Mouse (Mus musculus) forebrain, embryonic 14.5 days (tissue): Measurements from ENCODE around the gene Ikzf3. TPM values are rescaled to one million over a fixed set of nuclear protein-coding genes. Genes with fewer than 3 reads are reported as not detected.

Experiments
- ATAC-seq: fragments of 200-750 bp; cut with Nextera tagmentation; 2 replicates; pipeline ENCODE4 v1.8.0; 2017; ENCODE audit warnings: mild to moderate bottlenecking, moderate library complexity
- DNase-seq: peaks from one replicate; pipeline ENCODE4 v3.0.0-alpha.2; 2015; ENCODE audit warnings: low spot score
- H3K27ac ChIP-seq: fragments of 300-500 bp; sonication (generic); 2 replicates; pipeline ENCODE4 v1.5.1; 2014; ENCODE audit warnings: low read depth, mild to moderate bottlenecking, control low read depth, low read length, moderate library complexity
- H3K27me3 ChIP-seq: fragments of 300-500 bp; sonication (generic); replicated peaks from 2 replicates; pipeline ENCODE4 v1.6.1; 2014; ENCODE audit warnings: low read length, control low read depth, mixed read lengths; ENCODE audit not compliant: control insufficient read depth, insufficient read depth
- H3K36me3 ChIP-seq: fragments of 300-500 bp; sonication (generic); 2 replicates; pipeline ENCODE4 v1.6.1; 2014; ENCODE audit warnings: low read length, control low read depth; ENCODE audit not compliant: control insufficient read depth, insufficient read depth
- H3K4me1 ChIP-seq: fragments of 300-500 bp; sonication (generic); 2 replicates; pipeline ENCODE4 v1.6.1; 2014; ENCODE audit warnings: antibody characterized with exemption, low read length, control low read depth; ENCODE audit not compliant: control insufficient read depth, insufficient read depth
- H3K4me2 ChIP-seq: fragments of 300-500 bp; sonication (generic); 2 replicates; pipeline ENCODE4 v1.6.1; 2014; ENCODE audit warnings: mild to moderate bottlenecking, control low read depth, low read length
- H3K4me3 ChIP-seq: fragments of 300-500 bp; sonication (generic); 2 replicates; pipeline ENCODE4 v1.5.1; 2014; ENCODE audit warnings: low read depth, low read length, control low read depth
- H3K9ac ChIP-seq: fragments of 300-500 bp; sonication (generic); 2 replicates; pipeline ENCODE4 v1.6.1; 2014; ENCODE audit warnings: mild to moderate bottlenecking, low read length, control low read depth, moderate library complexity
- H3K9me3 ChIP-seq: fragments of 300-500 bp; sonication (generic); replicated peaks from 2 replicates; pipeline ENCODE4 v1.6.1; 2016; ENCODE audit warnings: low read length, control low read depth, mixed read lengths; ENCODE audit not compliant: control insufficient read depth
- WGBS: fragments of 180-500 bp; shearing (Covaris S2); extraction: QIAGEN DNeasy Blood & Tissue Kit; methylation state at CpG from one replicate; pipeline ENCODE4 v1.1.7; 2014; 5-methylcytosine and 5-hydroxymethylcytosine counted together
- polyA plus RNA-seq: library from polyadenylated mRNA; unstranded; fragments of >200 nt; fragmentation: Nextera tagmentation; extraction: Ambion mirVana; gene quantifications from 2 replicates; pipeline ENCODE4 v1.2.1, GENCODE M21; 2014

Gene Ikzf3
- polyA plus RNA-seq, 1 experiment from 2014 or later: not detected

DNA sequence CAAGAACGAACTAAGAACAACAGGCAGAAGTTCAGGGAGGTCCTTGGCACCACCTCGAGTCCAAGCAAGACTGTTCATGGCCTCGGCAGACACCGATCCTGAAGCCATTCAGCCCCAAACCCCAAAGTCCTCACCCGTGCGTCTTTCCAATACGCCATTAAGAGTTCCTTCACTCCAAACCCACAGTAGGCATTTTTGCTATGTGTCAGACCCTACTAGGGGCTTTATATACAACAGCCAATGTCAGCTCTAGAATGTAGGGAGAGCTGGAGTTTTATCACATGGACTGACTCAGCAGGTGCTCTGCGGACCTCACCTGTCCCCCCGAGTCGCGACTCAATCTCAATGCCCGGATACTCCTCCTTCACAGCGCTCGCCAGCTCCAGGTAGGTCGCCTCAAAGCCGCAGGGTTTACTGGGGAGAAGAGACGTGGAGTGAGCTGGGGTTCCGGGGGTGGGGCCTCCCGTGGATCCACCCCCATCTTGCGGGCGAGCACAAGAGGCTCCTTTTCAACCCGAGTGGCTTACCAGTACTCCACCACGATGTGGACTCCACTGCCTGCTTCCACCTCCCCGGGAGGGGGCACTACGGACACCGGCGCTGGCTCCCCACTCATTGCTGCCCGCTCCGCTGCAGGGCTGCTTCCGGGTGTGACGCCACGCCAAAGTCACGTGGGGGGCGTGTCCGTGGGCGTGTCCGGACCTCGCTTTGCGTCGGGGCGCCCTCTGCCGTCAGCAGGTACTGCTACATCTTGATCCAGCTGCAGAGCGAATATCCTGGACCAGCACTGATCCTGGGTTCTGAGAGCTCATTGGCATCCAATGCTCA is 107.3 kb downstream of the Ikzf3 start, which contains the start of gene Mien1:
Gene Mien1 (minus strand): TSS at position 661 of the 828 bp plus-strand sequence.
- Histone ChIP-seq H3K36me3 (peaks cover 13% of the 10 kb centered on the region), H3K4me2 (peak within 1 kb of the TSS; percentile 77), H3K4me3 (peak within 1 kb of the TSS; percentile 55), H3K9ac (peak within 1 kb of the TSS; percentile 71), H3K27ac (0 out of 2 replicates have a peak within 1 kb of the TSS, but pooled peaks have one; percentile 15), H3K4me1 (peaks cover 7% of the 10 kb centered on the region), H3K9me3 (no peaks in the 10 kb centered on the region), H3K27me3 (no peaks in the 10 kb centered on the region)
- ATAC-seq (peak; percentile 95), DNase-seq (peak; percentile 92)
- WGBS: under 1% methylated on average over 43 of the region's 43 CpGs

GRCm38 (mm10) chr11:98437441-98437840 is 108.4 kb downstream of the Ikzf3 start:
- Histone ChIP-seq H3K4me1 (peaks cover 7% of the 10 kb centered on the region), H3K9ac (0 out of 2 replicates have a peak overlapping the region, but pooled peaks have one; percentile 71), H3K4me3 (no peak overlapping the region), H3K27ac (no peak overlapping the region), H3K27me3 (no peaks in the 10 kb centered on the region), H3K9me3 (no peaks in the 10 kb centered on the region), H3K4me2 (no peak overlapping the region), H3K36me3 (peaks cover 13% of the 10 kb centered on the region)
- no peak for ATAC-seq
- WGBS: 91% methylated on average over 6 of the region's 6 CpGs
- no peak for DNase-seq

- Histone ChIP-seq H3K4me2 (no peak overlapping the region), H3K27ac (no peak overlapping the region), H3K4me3 (no peak overlapping the region), H3K36me3 (peaks cover 13% of the 10 kb centered on the region), H3K4me1 (peaks cover 7% of the 10 kb centered on the region), H3K27me3 (no peaks in the 10 kb centered on the region), H3K9ac (no peak overlapping the region), H3K9me3 (no peaks in the 10 kb centered on the region)
- DNase-seq (no peak), ATAC-seq (no peak)
- WGBS: 94% methylated on average over 9 of the region's 9 CpGs
These were observed 110.1 kb downstream of the Ikzf3 start for GRCm38 (mm10) chr11:98435723-98436122.

DNA sequence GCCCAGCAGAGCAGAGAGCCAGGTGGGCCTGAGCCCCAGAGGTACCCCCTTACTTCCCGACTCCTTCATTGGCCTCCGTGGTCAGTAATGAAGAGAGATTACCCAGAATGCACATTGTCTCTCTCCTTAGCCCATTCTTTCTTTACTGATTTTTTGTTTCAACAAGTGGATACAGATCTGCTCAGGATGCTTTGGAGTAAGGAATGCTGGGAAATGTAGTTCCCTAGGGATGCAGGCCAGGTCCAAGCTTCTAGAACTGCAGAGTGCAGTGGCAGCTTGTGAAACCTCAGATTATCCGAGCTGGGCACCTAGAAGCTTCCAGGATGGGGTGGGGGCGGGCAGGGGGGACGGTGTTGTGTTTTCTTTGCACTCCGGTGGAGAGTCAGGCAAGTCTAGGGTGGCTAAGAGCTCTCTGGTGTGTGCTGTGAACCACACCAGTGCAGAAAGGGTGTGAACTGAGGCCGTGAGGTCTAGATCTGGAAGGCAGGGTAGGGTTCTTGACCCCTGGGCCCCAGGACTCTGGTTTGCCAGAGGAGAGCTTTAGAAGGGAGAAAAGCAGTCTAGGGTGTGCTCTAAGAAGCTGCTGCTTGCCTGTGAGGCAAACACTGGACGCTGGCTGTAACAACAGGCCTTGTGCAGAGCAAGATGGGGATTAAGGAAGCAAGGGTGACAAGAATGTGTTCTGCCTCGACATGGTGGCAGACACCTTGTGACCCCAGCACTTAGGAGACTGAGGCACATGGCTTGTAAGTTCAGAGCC is 113.9 kb downstream of the Ikzf3 start:
- no peaks in the 10 kb centered on the region for H3K27me3 ChIP-seq
- 78% methylated on average over 9 of the region's 9 CpGs for WGBS
- no peak for DNase-seq
- no peaks in the 10 kb centered on the region for H3K4me1 ChIP-seq
- no peak overlapping the region for H3K27ac ChIP-seq
- H3K4me3 ChIP-seq: no peak overlapping the region
- H3K9me3 ChIP-seq: no peaks in the 10 kb centered on the region
- H3K36me3 ChIP-seq: peaks cover 7% of the 10 kb centered on the region
- no peak overlapping the region for H3K9ac ChIP-seq
- no peak overlapping the region for H3K4me2 ChIP-seq
- ATAC-seq: no peak

- Histone ChIP-seq H3K36me3 (no peaks in the 10 kb centered on the region), H3K4me2 (no peak overlapping the region), H3K27ac (no peak overlapping the region), H3K9ac (no peak overlapping the region), H3K4me1 (no peaks in the 10 kb centered on the region), H3K9me3 (no peaks in the 10 kb centered on the region), H3K4me3 (no peak overlapping the region), H3K27me3 (no peaks in the 10 kb centered on the region)
- DNase-seq (no peak), ATAC-seq (no peak)
- 59% methylated on average over 5 of the region's 5 CpGs for WGBS
These were observed 117.4 kb downstream of the Ikzf3 start for GRCm38 (mm10) chr11:98428436-98428835.

- Histone ChIP-seq H3K27ac (no peak overlapping the region), H3K4me1 (no peaks in the 10 kb centered on the region), H3K9ac (no peak overlapping the region), H3K36me3 (no peaks in the 10 kb centered on the region), H3K4me2 (no peak overlapping the region), H3K4me3 (no peak overlapping the region), H3K9me3 (no peaks in the 10 kb centered on the region), H3K27me3 (no peaks in the 10 kb centered on the region)
- ATAC-seq: no peak
- 92% methylated on average over 7 of the region's 7 CpGs for WGBS
- no peak for DNase-seq
These were observed 119.2 kb downstream of the Ikzf3 start for GRCm38 (mm10) chr11:98426592-98426991.

- Histone ChIP-seq H3K9ac (no peak overlapping the region), H3K27ac (no peak overlapping the region), H3K9me3 (no peaks in the 10 kb centered on the region), H3K4me1 (no peaks in the 10 kb centered on the region), H3K4me3 (no peak overlapping the region), H3K27me3 (no peaks in the 10 kb centered on the region), H3K36me3 (no peaks in the 10 kb centered on the region), H3K4me2 (no peak overlapping the region)
- WGBS: 85% methylated on average over 10 of the region's 10 CpGs
- ATAC-seq (no peak), DNase-seq (no peak)
These were observed 126.8 kb downstream of the Ikzf3 start for GRCm38 (mm10) chr11:98418939-98419547.

DNA sequence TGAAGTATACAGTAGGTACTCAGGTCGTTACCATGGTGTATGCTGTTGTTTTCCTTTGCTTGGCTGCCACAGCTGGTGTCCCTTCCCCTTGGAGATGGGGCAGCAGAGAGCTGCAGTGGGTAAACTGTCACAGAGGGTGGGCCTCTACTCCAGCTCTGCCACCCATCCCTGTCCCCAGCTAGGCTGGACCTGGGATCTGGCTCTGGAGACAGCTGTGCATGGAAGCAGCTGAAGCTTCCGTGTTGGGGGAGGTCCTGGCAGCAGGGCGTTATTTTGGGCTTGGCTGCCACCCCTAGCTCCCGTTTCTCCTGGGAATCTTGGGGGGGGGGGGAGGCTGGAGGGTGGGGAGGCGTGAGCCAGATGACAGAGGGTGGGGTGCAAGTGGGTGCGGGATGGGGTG is 127.6 kb downstream of the Ikzf3 start:
- ATAC-seq (no peak), DNase-seq (no peak)
- no peak overlapping the region for H3K27ac ChIP-seq
- H3K36me3 ChIP-seq: no peaks in the 10 kb centered on the region
- WGBS: 72% methylated on average over 5 of the region's 6 CpGs
- H3K4me1 ChIP-seq: no peaks in the 10 kb centered on the region
- H3K4me2 ChIP-seq: no peak overlapping the region
- no peaks in the 10 kb centered on the region for H3K9me3 ChIP-seq
- H3K27me3 ChIP-seq: no peaks in the 10 kb centered on the region
- H3K4me3 ChIP-seq: no peak overlapping the region
- H3K9ac ChIP-seq: no peak overlapping the region
